Mouse (Mus musculus) embryonic facial prominence, embryonic 13.5 days (tissue): Measurements from ENCODE around the gene Ephb2. TPM values are rescaled to one million over a fixed set of nuclear protein-coding genes. Genes with fewer than 3 reads are reported as not detected.

Source experiments
- ATAC-seq: fragments of 200-750 bp; cut with Nextera tagmentation; 2 replicates; pipeline ENCODE4 v1.8.0; 2017; ENCODE audit warnings: low read depth; ENCODE audit not compliant: insufficient number of reproducible peaks, insufficient read depth, low FRiP score, low TSS enrichment
- H3K27ac ChIP-seq: fragments of 300-500 bp; sonication (generic); 2 replicates; pipeline ENCODE4 v1.5.1; 2015; ENCODE audit warnings: moderate library complexity, mild to moderate bottlenecking, inconsistent platforms
- H3K27me3 ChIP-seq: fragments of 300-500 bp; sonication (generic); 2 replicates; pipeline ENCODE4 v1.6.1; 2015; ENCODE audit warnings: mild to moderate bottlenecking, inconsistent platforms
- H3K36me3 ChIP-seq: fragments of 300-500 bp; sonication (generic); 2 replicates; pipeline ENCODE4 v1.6.1; 2015; ENCODE audit warnings: mild to moderate bottlenecking, inconsistent platforms
- H3K4me1 ChIP-seq: fragments of 300-500 bp; sonication (generic); 2 replicates; pipeline ENCODE4 v1.6.1; 2015; ENCODE audit warnings: inconsistent platforms
- H3K4me2 ChIP-seq: fragments of 300-500 bp; sonication (generic); 2 replicates; pipeline ENCODE4 v1.6.1; 2015; ENCODE audit warnings: moderate library complexity, mild to moderate bottlenecking, inconsistent platforms
- H3K4me3 ChIP-seq: fragments of 300-500 bp; sonication (generic); 2 replicates; pipeline ENCODE4 v1.5.1; 2015; ENCODE audit warnings: mild to moderate bottlenecking, inconsistent platforms
- H3K9ac ChIP-seq: fragments of 300-500 bp; sonication (generic); 2 replicates; pipeline ENCODE4 v1.6.1; 2015; ENCODE audit warnings: mild to moderate bottlenecking, inconsistent platforms
- H3K9me3 ChIP-seq: fragments of 300-500 bp; sonication (generic); 2 replicates; pipeline ENCODE4 v1.6.1; 2016; ENCODE audit warnings: inconsistent platforms
- WGBS: fragments of 180-500 bp; shearing (Covaris S2); methylation state at CpG from one replicate; pipeline ENCODE4 v1.1.7; 2015; ENCODE audit warnings: mixed read lengths; 5-methylcytosine and 5-hydroxymethylcytosine counted together
- polyA plus RNA-seq: library from polyadenylated mRNA; unstranded; fragments of >200 nt; fragmentation: Nextera tagmentation; extraction: Ambion mirVana; gene quantifications from 2 replicates; pipeline ENCODE4 v1.2.1, GENCODE M21; 2015

The Ephb2 gene
- polyA plus RNA-seq, 1 experiment from 2014 or later, result 7.9 TPM

GRCm38 (mm10) chr4:136666002-136666401, 169.8 kb downstream of the Ephb2 start:
- Histone ChIP-seq H3K9me3 (no peaks in the 10 kb centered on the region), H3K4me2 (no peak overlapping the region), H3K9ac (no peak overlapping the region), H3K36me3 (peaks cover 64% of the 10 kb centered on the region), H3K27ac (no peak overlapping the region), H3K4me3 (no peak overlapping the region), H3K4me1 (no peaks in the 10 kb centered on the region), H3K27me3 (no peaks in the 10 kb centered on the region)
- ATAC-seq, result no peak
- whole genome bisulfite sequencing, result 71% methylated on average over 4 of the region's 4 CpGs

DNA sequence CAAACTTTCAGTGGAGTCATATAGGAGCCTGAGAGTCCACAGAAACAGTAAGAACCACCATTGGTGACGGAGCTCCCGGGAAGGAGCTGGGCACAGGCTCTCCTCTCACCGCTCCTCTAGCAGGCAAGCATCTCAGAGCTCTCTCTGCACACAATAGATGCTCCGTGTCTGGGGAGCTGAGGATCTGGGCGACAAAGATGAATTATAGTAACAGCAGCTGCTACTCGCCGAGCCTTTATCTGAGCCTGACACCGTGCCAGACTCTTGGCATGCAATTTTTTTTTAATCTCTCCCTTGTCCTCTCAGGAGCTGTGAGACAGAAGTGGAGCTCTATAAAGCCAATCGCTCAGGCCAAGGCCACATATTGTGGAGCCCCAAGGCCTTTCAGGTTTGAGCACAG, 170.7 kb downstream of the Ephb2 start:
- no peak for ATAC-seq
- H3K27me3 ChIP-seq, result no peaks in the 10 kb centered on the region
- no peaks in the 10 kb centered on the region for H3K9me3 ChIP-seq
- no peak overlapping the region for H3K9ac ChIP-seq
- H3K27ac ChIP-seq, result no peak overlapping the region
- no peak overlapping the region for H3K4me3 ChIP-seq
- WGBS, result 95% methylated on average over 9 of the region's 9 CpGs
- no peak overlapping the region for H3K4me2 ChIP-seq
- no peaks in the 10 kb centered on the region for H3K4me1 ChIP-seq
- H3K36me3 ChIP-seq, result peaks cover 66% of the 10 kb centered on the region

- H3K27me3 ChIP-seq, result no peaks in the 10 kb centered on the region
- H3K27ac ChIP-seq, result no peak overlapping the region
- peaks cover 83% of the 10 kb centered on the region for H3K36me3 ChIP-seq
- H3K9ac ChIP-seq, result no peak overlapping the region
- no peak overlapping the region for H3K4me2 ChIP-seq
- H3K4me1 ChIP-seq, result no peaks in the 10 kb centered on the region
- ATAC-seq, result no peak
- WGBS, result 70% methylated on average over 3 of the region's 3 CpGs
- no peaks in the 10 kb centered on the region for H3K9me3 ChIP-seq
- H3K4me3 ChIP-seq, result no peak overlapping the region
Measured at GRCm38 (mm10) chr4:136657914-136658313, 177.9 kb downstream of the Ephb2 start.

GRCm38 (mm10) chr4:136653692-136654234, 182.0 kb downstream of the Ephb2 start:
- Histone ChIP-seq H3K9ac (no peak overlapping the region), H3K4me1 (peaks cover 26% of the 10 kb centered on the region), H3K27ac (no peak overlapping the region), H3K27me3 (no peaks in the 10 kb centered on the region), H3K4me2 (no peak overlapping the region), H3K9me3 (no peaks in the 10 kb centered on the region), H3K36me3 (peaks cover 55% of the 10 kb centered on the region), H3K4me3 (no peak overlapping the region)
- whole genome bisulfite sequencing, result 85% methylated on average over 10 of the region's 10 CpGs
- ATAC-seq, result no peak

- H3K27me3 ChIP-seq, result no peaks in the 10 kb centered on the region
- H3K9ac ChIP-seq, result no peak overlapping the region
- H3K4me1 ChIP-seq, result peaks cover 33% of the 10 kb centered on the region
- no peak overlapping the region for H3K4me3 ChIP-seq
- no peak for ATAC-seq
- 63% methylated on average over 6 of the region's 6 CpGs for WGBS
- peaks cover 47% of the 10 kb centered on the region for H3K36me3 ChIP-seq
- no peaks in the 10 kb centered on the region for H3K9me3 ChIP-seq
- peak overlapping the region; percentile 33; the same call in 1 of the 2 replicates for H3K27ac ChIP-seq
- no peak overlapping the region for H3K4me2 ChIP-seq
Measured at GRCm38 (mm10) chr4:136653019-136653418, 182.8 kb downstream of the Ephb2 start.

GRCm38 (mm10) chr4:136652528-136652910, 183.3 kb downstream of the Ephb2 start:
- H3K27me3 ChIP-seq, result no peaks in the 10 kb centered on the region
- ATAC-seq, result no peak
- 71% methylated on average over 11 of the region's 11 CpGs for WGBS
- peak overlapping the region; percentile 33; the same call in 1 of the 2 replicates for H3K27ac ChIP-seq
- no peak overlapping the region for H3K9ac ChIP-seq
- H3K4me1 ChIP-seq, result peaks cover 33% of the 10 kb centered on the region
- peaks cover 43% of the 10 kb centered on the region for H3K36me3 ChIP-seq
- no peak overlapping the region for H3K4me2 ChIP-seq
- H3K4me3 ChIP-seq, result no peak overlapping the region
- no peaks in the 10 kb centered on the region for H3K9me3 ChIP-seq

DNA sequence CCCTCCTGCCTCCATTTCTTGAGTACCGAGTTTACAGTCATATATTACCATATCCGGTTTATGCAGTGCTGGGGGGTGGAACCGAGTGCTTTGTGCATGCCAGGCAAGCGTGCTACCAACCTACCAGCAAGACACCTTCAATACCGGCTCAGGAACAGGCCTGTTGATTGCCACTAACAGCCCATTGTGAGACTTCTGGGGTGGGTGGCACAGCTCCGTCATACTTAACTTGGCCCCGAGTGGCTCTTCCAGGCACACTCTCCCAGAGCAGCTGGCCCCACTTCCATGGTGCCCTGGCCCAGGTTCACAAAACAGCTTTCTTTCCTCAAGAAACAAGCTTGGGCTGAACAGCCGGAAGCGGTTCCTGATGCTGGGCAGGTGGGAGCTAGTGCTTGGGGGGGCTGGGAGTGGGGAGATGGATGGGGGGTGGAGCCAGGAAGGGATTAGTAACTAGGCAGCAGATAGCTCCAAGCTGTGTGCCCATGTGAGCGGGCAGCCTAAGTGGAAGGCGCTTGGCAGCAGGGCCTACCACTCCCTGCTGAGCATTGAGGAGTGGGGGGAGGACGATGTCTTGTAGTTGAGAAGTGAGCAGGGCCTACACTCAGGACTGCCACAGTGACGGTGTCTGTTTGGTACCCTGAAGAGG, 183.8 kb downstream of the Ephb2 start:
- Histone ChIP-seq H3K4me1 (peaks cover 33% of the 10 kb centered on the region), H3K27ac (0 out of 2 replicates have a peak overlapping the region, but pooled peaks have one; percentile 33), H3K9ac (no peak overlapping the region), H3K4me2 (no peak overlapping the region), H3K27me3 (no peaks in the 10 kb centered on the region), H3K9me3 (0 out of 2 replicates have a peak, but pooled peaks cover 1% of the 10 kb centered on the region), H3K36me3 (peaks cover 38% of the 10 kb centered on the region), H3K4me3 (no peak overlapping the region)
- ATAC-seq, result no peak
- WGBS, result 72% methylated on average over 13 of the region's 13 CpGs

GRCm38 (mm10) chr4:136651357-136651811, 184.4 kb downstream of the Ephb2 start:
- H3K36me3 ChIP-seq, result peaks cover 32% of the 10 kb centered on the region
- 0 out of 2 replicates have a peak, but pooled peaks cover 7% of the 10 kb centered on the region for H3K9me3 ChIP-seq
- H3K27ac ChIP-seq, result no peak overlapping the region
- ATAC-seq, result no peak
- peaks cover 33% of the 10 kb centered on the region for H3K4me1 ChIP-seq
- WGBS, result 64% methylated on average over 3 of the region's 3 CpGs
- H3K4me3 ChIP-seq, result no peak overlapping the region
- H3K27me3 ChIP-seq, result no peaks in the 10 kb centered on the region
- no peak overlapping the region for H3K4me2 ChIP-seq
- no peak overlapping the region for H3K9ac ChIP-seq

- 74% methylated on average over 8 of the region's 8 CpGs for WGBS
- peak overlapping the region; percentile 57 for H3K4me2 ChIP-seq
- peak overlapping the region; percentile 76; the same call in 1 of the 2 replicates for H3K27ac ChIP-seq
- H3K4me3 ChIP-seq, result no peak overlapping the region
- H3K36me3 ChIP-seq, result peaks cover 20% of the 10 kb centered on the region
- H3K9me3 ChIP-seq, result 0 out of 2 replicates have a peak, but pooled peaks cover 7% of the 10 kb centered on the region
- ATAC-seq, result no peak
- H3K27me3 ChIP-seq, result no peaks in the 10 kb centered on the region
- H3K4me1 ChIP-seq, result peaks cover 33% of the 10 kb centered on the region
- no peak overlapping the region for H3K9ac ChIP-seq
Measured at GRCm38 (mm10) chr4:136650261-136650660, 185.5 kb downstream of the Ephb2 start.

DNA sequence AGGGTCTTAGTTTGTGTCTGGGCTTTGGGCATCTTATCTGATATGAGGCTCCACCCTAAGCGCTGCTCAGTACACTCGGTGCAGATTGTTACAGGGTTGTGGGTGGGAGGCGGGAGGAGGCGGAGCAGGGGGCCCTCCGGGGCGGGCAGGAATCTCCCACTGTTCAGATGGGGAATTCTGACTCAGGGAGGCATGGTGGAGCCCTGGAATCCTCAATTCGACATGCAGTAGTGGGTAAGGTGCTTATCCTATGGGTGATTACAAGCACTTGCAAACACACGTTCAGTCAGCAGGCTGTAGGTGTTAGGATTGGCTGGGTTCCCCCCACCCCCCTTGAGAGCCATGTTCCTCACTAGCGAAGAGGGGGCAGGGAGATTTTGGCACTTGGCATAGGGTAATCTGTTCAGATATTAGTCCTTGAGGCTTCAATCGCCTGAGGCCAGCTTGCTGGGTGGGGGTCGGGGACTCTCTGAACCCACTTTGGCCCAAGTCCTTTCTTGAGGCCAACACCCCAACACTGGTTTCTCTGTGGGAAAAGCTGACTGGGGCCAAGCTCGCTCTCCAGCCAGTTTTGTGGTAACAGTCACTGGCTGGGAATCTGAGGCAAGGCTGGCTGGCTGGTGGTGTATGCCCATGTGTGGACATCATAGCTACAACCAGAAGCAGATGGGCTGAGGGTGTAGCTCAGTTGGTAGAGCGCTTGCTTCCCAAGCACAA, 186.2 kb downstream of the Ephb2 start:
- H3K4me3 ChIP-seq, result peak overlapping the region; percentile 28
- H3K9ac ChIP-seq, result peak overlapping the region; percentile 46
- WGBS, result 28% methylated on average over 13 of the region's 13 CpGs
- H3K4me1 ChIP-seq, result peaks cover 33% of the 10 kb centered on the region
- peak overlapping the region; percentile 76 for H3K27ac ChIP-seq
- peak overlapping the region; percentile 57 for H3K4me2 ChIP-seq
- H3K9me3 ChIP-seq, result 0 out of 2 replicates have a peak, but pooled peaks cover 7% of the 10 kb centered on the region
- peaks cover 14% of the 10 kb centered on the region for H3K36me3 ChIP-seq
- peak; percentile 63; the same call in 1 of the 2 replicates for ATAC-seq
- H3K27me3 ChIP-seq, result no peaks in the 10 kb centered on the region

GRCm38 (mm10) chr4:136648922-136649479, 186.8 kb downstream of the Ephb2 start:
- Histone ChIP-seq H3K9ac (peak overlapping the region; percentile 46), H3K4me1 (peaks cover 33% of the 10 kb centered on the region), H3K27ac (peak overlapping the region; percentile 76), H3K4me3 (peak overlapping the region; percentile 28), H3K4me2 (peak overlapping the region; percentile 57), H3K9me3 (0 out of 2 replicates have a peak, but pooled peaks cover 7% of the 10 kb centered on the region), H3K36me3 (peaks cover 12% of the 10 kb centered on the region; the same call in 1 of the 2 replicates), H3K27me3 (no peaks in the 10 kb centered on the region)
- ATAC-seq, result peak; percentile 49; the same call in 1 of the 2 replicates
- 5% methylated on average over 11 of the region's 11 CpGs for WGBS
